Mouse (Mus musculus): ENCODE measurements around the gene Ntn5. TPM values are rescaled to one million over a fixed set of nuclear protein-coding genes. Genes with fewer than 3 reads are reported as not detected.
A peak's percentile ranks its signal among the peaks of the same experiment; 100 is the strongest.

The Ntn5 gene
- polyA plus RNA-seq, 1 experiment from 2014 or later, result 0.34 TPM

DNA sequence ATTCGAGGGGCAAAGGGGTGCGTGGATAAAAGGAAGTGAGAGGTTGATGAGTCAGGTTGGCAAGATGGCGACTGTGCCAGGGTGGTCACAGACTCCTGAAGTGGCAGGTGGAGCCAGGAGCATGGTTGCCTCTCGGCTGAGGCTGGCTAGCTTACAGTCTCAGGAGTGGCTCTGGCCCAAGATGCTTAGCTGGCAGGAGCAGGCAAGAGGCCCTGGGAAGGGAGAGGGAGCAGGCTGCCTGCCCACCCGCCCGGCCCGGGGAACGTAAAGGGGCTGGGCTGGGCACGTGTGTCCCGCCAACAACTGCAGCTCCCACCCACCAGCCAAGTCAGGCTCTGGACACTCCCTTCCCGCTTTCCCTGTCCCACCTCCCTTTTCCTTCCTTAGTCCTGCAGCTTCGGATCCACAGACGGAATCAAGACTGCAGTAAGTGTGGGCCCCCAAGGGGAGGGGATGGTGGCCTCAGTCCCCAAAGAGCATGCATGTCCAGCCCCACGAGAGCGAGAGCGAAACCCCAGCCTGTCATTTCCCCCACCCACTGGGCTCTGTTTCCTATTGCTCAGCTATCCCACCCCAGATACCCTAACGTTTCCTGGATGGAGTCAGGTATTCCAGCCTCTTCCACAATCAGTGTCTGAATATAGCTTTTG is 42.3 kb upstream of the Ntn5 start:
- WGBS, result 45% methylated on average over 17 of the region's 17 CpGs
- peaks cover 34% of the 10 kb centered on the region for H3K4me1 ChIP-seq (ENCODE audit: control insufficient read depth, insufficient read depth, low read length)
- ATAC-seq, result no peak
- no peaks in the 10 kb centered on the region for H3K27me3 ChIP-seq (replicated peaks; ENCODE audit: control insufficient read depth, insufficient read depth, low read length)
- peak overlapping the region; percentile 36 for H3K27ac ChIP-seq (ENCODE audit: low read length)
- H3K36me3 ChIP-seq (ENCODE audit: control insufficient read depth, insufficient read depth, low read length), result no peaks in the 10 kb centered on the region; the same call in 1 of the 2 replicates
- H3K4me3 ChIP-seq (ENCODE audit: low read length), result peak overlapping the region; percentile 28
- H3K9me3 ChIP-seq (ENCODE audit: control insufficient read depth, low read length), result no peaks in the 10 kb centered on the region
- H3K9ac ChIP-seq (ENCODE audit: low read depth, low read length), result peak overlapping the region; percentile 71
- H3K4me2 ChIP-seq (ENCODE audit: low read depth, low read length), result peak overlapping the region; percentile 69

DNA sequence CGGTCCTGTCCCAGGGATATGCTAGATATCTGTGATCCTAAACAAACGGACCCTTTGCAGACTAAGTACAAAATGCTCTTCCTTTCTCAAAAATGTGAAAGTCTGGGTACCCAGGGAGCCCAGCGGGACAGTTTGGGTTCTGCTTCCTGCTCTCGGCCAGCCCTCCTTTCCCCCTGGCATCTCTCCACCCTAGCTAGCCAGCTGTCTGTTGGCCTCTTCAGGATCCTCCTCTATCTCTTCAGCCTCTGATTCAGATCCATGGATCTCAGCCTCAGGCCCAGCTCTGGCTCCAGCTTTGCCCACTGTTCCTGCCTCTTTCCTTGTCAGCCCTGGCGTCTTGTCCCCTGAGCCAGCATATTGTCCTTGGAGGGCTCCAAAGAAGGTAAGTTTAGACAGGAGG is 41.7 kb upstream of the Ntn5 start:
- Histone ChIP-seq H3K27ac (ENCODE audit: low read length) (peak overlapping the region; percentile 36), H3K27me3 (replicated peaks; ENCODE audit: control insufficient read depth, insufficient read depth, low read length) (no peaks in the 10 kb centered on the region), H3K4me1 (ENCODE audit: control insufficient read depth, insufficient read depth, low read length) (peaks cover 34% of the 10 kb centered on the region), H3K9ac (ENCODE audit: low read depth, low read length) (peak overlapping the region; percentile 71), H3K4me3 (ENCODE audit: low read length) (peak overlapping the region; percentile 28), H3K9me3 (ENCODE audit: control insufficient read depth, low read length) (no peaks in the 10 kb centered on the region), H3K36me3 (ENCODE audit: control insufficient read depth, insufficient read depth, low read length) (no peaks in the 10 kb centered on the region), H3K4me2 (ENCODE audit: low read depth, low read length) (peak overlapping the region; percentile 69)
- ATAC-seq, result no peak
- WGBS, result 78% methylated on average over 5 of the region's 5 CpGs

DNA sequence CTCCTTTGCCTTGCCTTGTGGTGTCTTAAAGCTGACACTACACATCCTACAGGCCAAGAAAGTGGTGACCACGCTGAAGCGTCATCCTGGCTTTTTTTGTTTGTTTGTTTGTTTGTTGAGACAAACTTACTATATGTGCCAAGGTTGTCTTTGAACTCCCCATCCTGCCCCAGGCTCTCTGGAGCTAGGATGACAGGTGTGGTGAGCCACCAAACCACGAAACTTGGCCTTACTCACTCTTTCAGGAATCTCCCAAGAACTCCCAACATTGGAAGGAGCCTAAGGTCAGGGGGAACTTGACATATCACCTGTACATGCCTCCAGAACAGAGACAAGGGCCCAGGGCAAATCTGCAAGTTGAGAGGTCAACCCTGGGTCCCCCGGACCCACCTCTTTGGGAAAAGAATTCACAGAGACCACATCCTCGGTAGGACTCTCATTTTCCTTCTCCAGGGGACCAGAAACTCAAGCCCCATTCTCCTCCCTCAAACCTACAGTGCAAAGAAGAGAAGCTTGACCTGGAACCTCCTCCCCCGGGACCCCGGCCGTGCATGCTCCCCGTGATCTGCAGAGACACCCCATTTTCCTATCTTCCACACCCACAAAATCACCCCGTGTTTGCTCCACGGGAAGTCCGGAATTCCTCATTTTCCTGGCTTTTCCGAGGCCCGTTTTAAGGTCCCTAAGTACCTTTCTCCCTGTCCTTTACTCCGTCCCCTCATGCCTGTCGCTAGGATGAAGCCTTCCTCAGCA is 41.1 kb upstream of the Ntn5 start:
- Histone ChIP-seq H3K4me2 (ENCODE audit: low read depth, low read length) (peak overlapping the region; percentile 69), H3K4me3 (ENCODE audit: low read length) (peak overlapping the region; percentile 40), H3K9ac (ENCODE audit: low read depth, low read length) (peak overlapping the region; percentile 71), H3K27ac (ENCODE audit: low read length) (peak overlapping the region; percentile 62), H3K27me3 (replicated peaks; ENCODE audit: control insufficient read depth, insufficient read depth, low read length) (no peaks in the 10 kb centered on the region), H3K36me3 (ENCODE audit: control insufficient read depth, insufficient read depth, low read length) (no peaks in the 10 kb centered on the region), H3K9me3 (ENCODE audit: control insufficient read depth, low read length) (no peaks in the 10 kb centered on the region), H3K4me1 (ENCODE audit: control insufficient read depth, insufficient read depth, low read length) (peaks cover 34% of the 10 kb centered on the region)
- WGBS, result 38% methylated on average over 16 of the region's 16 CpGs
- no peak for ATAC-seq

DNA sequence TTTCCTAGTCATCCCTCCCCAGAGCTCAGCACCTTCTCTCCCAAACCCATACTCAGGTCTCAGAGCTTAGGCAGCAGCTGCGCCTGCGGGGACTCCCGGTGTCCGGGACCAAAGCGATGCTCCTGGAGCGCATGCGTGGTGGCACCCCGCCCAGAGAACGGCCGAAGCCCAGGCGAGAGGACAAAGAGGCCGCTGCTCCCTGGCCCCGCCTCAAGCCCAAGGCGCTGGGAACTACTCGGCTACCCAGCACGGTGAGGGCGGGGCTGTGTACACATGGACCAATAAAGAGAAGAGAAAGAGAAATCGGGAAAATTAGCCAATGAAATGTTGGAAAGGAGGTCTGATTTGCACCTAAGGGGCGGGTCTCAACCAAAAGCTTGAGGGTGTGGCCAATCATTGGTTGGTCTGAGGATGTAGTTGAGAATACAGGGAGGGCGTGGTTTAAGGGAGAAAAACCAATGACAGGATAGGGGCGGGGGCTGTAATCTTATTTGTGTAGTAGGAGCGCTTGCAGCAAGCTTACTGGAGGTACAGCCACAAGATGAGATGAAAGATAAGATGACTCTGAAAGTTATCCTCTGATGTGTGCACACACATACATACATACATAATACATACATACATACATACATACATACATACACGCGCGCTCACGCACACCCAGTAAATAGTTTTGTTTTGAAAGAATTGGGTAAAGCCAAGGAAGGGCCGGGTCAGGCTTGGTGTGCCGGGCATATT is 40.2 kb upstream of the Ntn5 start:
- Histone ChIP-seq H3K9ac (ENCODE audit: low read depth, low read length) (peak overlapping the region; percentile 71), H3K4me3 (ENCODE audit: low read length) (peak overlapping the region; percentile 40), H3K4me2 (ENCODE audit: low read depth, low read length) (peak overlapping the region; percentile 69), H3K27me3 (replicated peaks; ENCODE audit: control insufficient read depth, insufficient read depth, low read length) (no peaks in the 10 kb centered on the region), H3K36me3 (ENCODE audit: control insufficient read depth, insufficient read depth, low read length) (no peaks in the 10 kb centered on the region), H3K27ac (ENCODE audit: low read length) (peak overlapping the region; percentile 70), H3K9me3 (ENCODE audit: control insufficient read depth, low read length) (no peaks in the 10 kb centered on the region), H3K4me1 (ENCODE audit: control insufficient read depth, insufficient read depth, low read length) (peaks cover 34% of the 10 kb centered on the region)
- peak; percentile 91 for ATAC-seq
- 4% methylated on average over 28 of the region's 28 CpGs for WGBS

DNA sequence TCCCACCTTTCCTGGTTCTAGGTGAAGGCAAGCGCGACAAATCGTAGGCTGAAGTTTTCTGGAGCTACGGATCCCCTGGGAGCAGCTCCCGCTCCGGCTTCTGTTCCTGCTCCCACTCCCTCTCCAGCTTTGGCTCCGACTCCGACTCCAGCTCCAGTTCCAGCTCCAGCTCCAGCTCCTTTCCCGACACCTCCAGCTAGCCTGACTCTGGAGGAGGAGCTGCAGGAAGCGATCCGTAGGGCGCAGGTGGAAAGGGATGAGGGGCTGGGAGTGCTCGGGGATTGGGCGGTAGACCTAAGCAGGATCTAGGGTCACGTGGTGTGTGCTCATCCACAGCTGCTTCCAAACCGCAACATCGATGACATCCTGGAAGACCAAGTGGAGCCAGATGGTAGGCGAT is 39.6 kb upstream of the Ntn5 start:
- H3K4me3 ChIP-seq (ENCODE audit: low read length), result peak overlapping the region; percentile 40
- WGBS, result 11% methylated on average over 18 of the region's 18 CpGs
- peaks cover 34% of the 10 kb centered on the region for H3K4me1 ChIP-seq (ENCODE audit: control insufficient read depth, insufficient read depth, low read length)
- H3K9me3 ChIP-seq (ENCODE audit: control insufficient read depth, low read length), result no peaks in the 10 kb centered on the region
- H3K9ac ChIP-seq (ENCODE audit: low read depth, low read length), result peak overlapping the region; percentile 56
- H3K27ac ChIP-seq (ENCODE audit: low read length), result peak overlapping the region; percentile 70
- no peaks in the 10 kb centered on the region for H3K36me3 ChIP-seq (ENCODE audit: control insufficient read depth, insufficient read depth, low read length)
- H3K4me2 ChIP-seq (ENCODE audit: low read depth, low read length), result peak overlapping the region; percentile 69
- ATAC-seq, result peak; percentile 22
- no peaks in the 10 kb centered on the region for H3K27me3 ChIP-seq (replicated peaks; ENCODE audit: control insufficient read depth, insufficient read depth, low read length)

DNA sequence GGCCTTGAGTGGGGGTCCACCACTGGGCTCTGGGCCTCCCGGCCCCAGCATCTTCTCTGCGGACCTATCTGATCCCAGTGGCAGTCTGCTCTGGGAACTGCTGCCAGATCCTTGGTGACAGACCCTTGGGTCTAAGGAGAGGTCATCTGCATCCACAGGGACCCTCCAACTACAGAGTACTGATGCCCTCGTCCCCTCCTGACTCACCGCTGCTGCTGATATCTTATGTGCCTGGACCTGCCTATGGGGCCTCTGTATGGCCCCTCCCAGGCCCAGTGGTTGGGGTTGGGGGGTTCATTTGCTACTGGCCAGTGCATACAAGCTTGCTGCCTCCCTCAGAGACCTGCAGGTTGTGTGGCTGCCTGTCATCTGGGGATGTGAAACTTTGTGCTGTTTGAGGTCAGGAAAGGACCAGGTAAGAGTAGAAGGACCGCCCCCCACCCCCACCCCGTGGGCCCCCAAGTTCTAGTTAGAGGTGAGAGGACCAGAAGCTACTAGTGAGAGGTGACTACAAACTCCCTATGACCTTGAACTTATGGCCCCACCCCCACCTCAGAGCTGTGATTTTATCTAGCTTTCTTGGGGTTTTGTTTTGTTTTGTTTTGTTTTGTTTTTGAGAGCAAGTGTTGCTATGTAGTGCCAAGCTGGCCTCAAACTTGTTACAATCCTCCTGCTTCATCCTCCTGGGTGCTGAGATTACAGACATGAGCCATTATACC is 38.8 kb upstream of the Ntn5 start:
- Histone ChIP-seq H3K27ac (ENCODE audit: low read length) (peak overlapping the region; percentile 70; the same call in 1 of the 2 replicates), H3K36me3 (ENCODE audit: control insufficient read depth, insufficient read depth, low read length) (no peaks in the 10 kb centered on the region)
- whole genome bisulfite sequencing, result 59% methylated on average over 6 of the region's 6 CpGs

DNA sequence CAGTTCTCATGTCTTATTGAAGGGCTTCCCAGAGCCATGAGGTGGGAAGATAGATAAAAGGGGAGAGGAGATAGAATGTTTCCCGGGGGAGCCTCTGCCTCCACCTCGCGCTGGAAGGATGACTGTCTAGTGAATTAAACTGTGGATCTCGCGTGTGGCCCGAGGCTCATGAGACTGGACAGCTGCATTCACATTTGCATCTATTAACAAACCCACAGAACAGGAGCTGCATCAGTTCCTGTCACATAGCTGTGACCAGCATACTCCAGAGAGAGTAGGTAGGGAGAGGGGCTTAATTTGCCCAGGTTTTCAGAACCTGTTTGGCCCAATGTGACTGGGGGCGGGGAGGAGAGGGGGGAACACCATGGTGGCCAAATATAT is 38.2 kb upstream of the Ntn5 start:
- 88% methylated on average over 7 of the region's 7 CpGs for WGBS
- H3K27me3 ChIP-seq (replicated peaks; ENCODE audit: control insufficient read depth, insufficient read depth, low read length), result no peaks in the 10 kb centered on the region
- peaks cover 29% of the 10 kb centered on the region for H3K4me1 ChIP-seq (ENCODE audit: control insufficient read depth, insufficient read depth, low read length)
- no peak overlapping the region for H3K4me2 ChIP-seq (ENCODE audit: low read depth, low read length)
- no peaks in the 10 kb centered on the region for H3K36me3 ChIP-seq (ENCODE audit: control insufficient read depth, insufficient read depth, low read length)
- no peaks in the 10 kb centered on the region for H3K9me3 ChIP-seq (ENCODE audit: control insufficient read depth, low read length)
- H3K4me3 ChIP-seq (ENCODE audit: low read length), result no peak overlapping the region
- no peak for ATAC-seq
- no peak overlapping the region for H3K27ac ChIP-seq (ENCODE audit: low read length)
- no peak overlapping the region for H3K9ac ChIP-seq (ENCODE audit: low read depth, low read length)

More for the DNA sequence above, 38.8 kb upstream of the Ntn5 start:
- no peaks in the 10 kb centered on the region for H3K27me3 ChIP-seq (replicated peaks; ENCODE audit: control insufficient read depth, insufficient read depth, low read length)
- H3K9me3 ChIP-seq (ENCODE audit: control insufficient read depth, low read length), result no peaks in the 10 kb centered on the region
- H3K4me3 ChIP-seq (ENCODE audit: low read length), result no peak overlapping the region
- no peak overlapping the region for H3K4me2 ChIP-seq (ENCODE audit: low read depth, low read length)
- no peak for ATAC-seq
- H3K4me1 ChIP-seq (ENCODE audit: control insufficient read depth, insufficient read depth, low read length), result peaks cover 29% of the 10 kb centered on the region
- peak overlapping the region; percentile 56; the same call in 1 of the 2 replicates for H3K9ac ChIP-seq (ENCODE audit: low read depth, low read length)

DNA sequence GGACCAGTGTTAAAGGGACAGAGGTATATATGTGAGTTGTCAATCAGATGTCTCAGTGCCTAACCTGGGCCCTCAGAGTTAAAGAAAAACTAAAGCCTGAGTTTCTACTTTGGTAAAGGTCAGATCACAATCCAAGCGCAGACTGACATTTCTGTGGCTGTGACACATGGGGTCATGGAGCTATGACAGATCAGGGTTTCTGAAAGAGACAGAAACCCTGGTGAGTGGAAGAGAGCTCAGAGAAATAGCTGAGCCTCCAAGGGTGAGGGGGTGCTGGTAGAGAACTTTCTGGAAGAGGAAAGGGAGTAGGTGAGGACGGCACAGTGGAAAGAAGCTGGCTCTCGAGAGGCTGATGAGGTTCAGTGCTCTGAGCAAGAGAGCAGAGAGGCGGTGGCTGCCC is 37.2 kb upstream of the Ntn5 start:
- no peak overlapping the region for H3K9ac ChIP-seq (ENCODE audit: low read depth, low read length)
- H3K4me3 ChIP-seq (ENCODE audit: low read length), result no peak overlapping the region
- no peaks in the 10 kb centered on the region for H3K9me3 ChIP-seq (ENCODE audit: control insufficient read depth, low read length)
- H3K4me2 ChIP-seq (ENCODE audit: low read depth, low read length), result no peak overlapping the region
- H3K27me3 ChIP-seq (replicated peaks; ENCODE audit: control insufficient read depth, insufficient read depth, low read length), result no peaks in the 10 kb centered on the region
- peaks cover 18% of the 10 kb centered on the region for H3K4me1 ChIP-seq (ENCODE audit: control insufficient read depth, insufficient read depth, low read length)
- no peak overlapping the region for H3K27ac ChIP-seq (ENCODE audit: low read length)
- H3K36me3 ChIP-seq (ENCODE audit: control insufficient read depth, insufficient read depth, low read length), result no peaks in the 10 kb centered on the region
- ATAC-seq, result no peak
- 77% methylated on average over 4 of the region's 4 CpGs for WGBS

DNA sequence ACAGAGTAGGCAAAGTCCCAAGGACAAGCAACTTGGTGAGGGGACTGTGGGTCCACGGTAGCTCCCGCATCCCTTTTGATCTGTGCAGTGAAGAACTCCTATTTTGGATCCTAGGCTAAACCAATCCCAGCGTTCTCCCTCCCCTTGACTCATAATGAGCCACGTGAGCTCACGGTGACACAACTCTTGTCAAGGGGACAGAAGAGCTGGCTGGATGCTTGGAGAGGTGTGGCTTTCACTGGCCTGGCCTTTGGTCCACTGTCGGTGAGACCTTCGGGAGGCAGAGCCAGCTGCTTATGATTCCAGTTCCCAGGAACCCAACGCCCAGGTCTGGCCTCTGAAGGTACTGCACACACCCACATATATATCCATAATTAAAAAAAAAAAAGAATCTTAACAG is 34.5 kb upstream of the Ntn5 start:
- no peak overlapping the region for H3K9ac ChIP-seq (ENCODE audit: low read depth, low read length)
- H3K9me3 ChIP-seq (ENCODE audit: control insufficient read depth, low read length), result no peaks in the 10 kb centered on the region
- H3K27me3 ChIP-seq (replicated peaks; ENCODE audit: control insufficient read depth, insufficient read depth, low read length), result no peaks in the 10 kb centered on the region
- H3K36me3 ChIP-seq (ENCODE audit: control insufficient read depth, insufficient read depth, low read length), result no peaks in the 10 kb centered on the region
- H3K4me2 ChIP-seq (ENCODE audit: low read depth, low read length), result no peak overlapping the region
- no peak overlapping the region for H3K4me3 ChIP-seq (ENCODE audit: low read length)
- no peak for ATAC-seq
- WGBS, result 75% methylated on average over 8 of the region's 8 CpGs
- peaks cover 8% of the 10 kb centered on the region for H3K4me1 ChIP-seq (ENCODE audit: control insufficient read depth, insufficient read depth, low read length)
- no peak overlapping the region for H3K27ac ChIP-seq (ENCODE audit: low read length)
